Mouse (Mus musculus): ENCODE results near the gene Rpl23a.

- TF ChIP-seq CTCF (IDR thresholded peaks at IDR 0.05; ENCODE audit: low read depth, low read length) (no peak), POLR2A (IDR thresholded peaks at IDR 0.05; ENCODE audit: borderline replicate concordance, low read depth, low read length) (no peak)
Measured at GRCm38 (mm10) chr11:78195101-78195863, 11.9 kb upstream of the Rpl23a start.
